Mouse (Mus musculus): ENCODE data around the gene Pfkm. TPM values are rescaled to one million over a fixed set of nuclear protein-coding genes. Genes with fewer than 3 reads are reported as not detected.

The Pfkm gene
- total and polyA plus RNA-seq, 3 experiments, result 33.5 to 73.6 (median 46.1) TPM

GRCm38 (mm10) chr15:98136871-98137270 lies 44.5 kb downstream of the Pfkm start:
- DNase-seq, result no peak

GRCm38 (mm10) chr15:98139763-98140162 lies 47.4 kb downstream of the Pfkm start:
- no peak for DNase-seq

GRCm38 (mm10) chr15:98140809-98141208 lies 48.4 kb downstream of the Pfkm start:
- no peak for DNase-seq

GRCm38 (mm10) chr15:98142515-98142914 lies 50.1 kb downstream of the Pfkm start:
- no peak for DNase-seq

GRCm38 (mm10) chr15:98144861-98145507 lies 52.6 kb downstream of the Pfkm start:
- no peak for DNase-seq

- peak; percentile 95 for DNase-seq
Measured at GRCm38 (mm10) chr15:98145559-98146181, 53.3 kb downstream of the Pfkm start.

GRCm38 (mm10) chr15:98148356-98148755 lies 56.0 kb downstream of the Pfkm start:
- no peak for DNase-seq

- no peak for DNase-seq
Measured at GRCm38 (mm10) chr15:98149166-98149602, 56.8 kb downstream of the Pfkm start.

- no peak for DNase-seq
Measured at GRCm38 (mm10) chr15:98152916-98153315, 60.5 kb downstream of the Pfkm start.

- DNase-seq, result no peak
Measured at GRCm38 (mm10) chr15:98153625-98154024, 61.2 kb downstream of the Pfkm start.

GRCm38 (mm10) chr15:98154146-98154545 lies 61.8 kb downstream of the Pfkm start:
- no peak for DNase-seq

GRCm38 (mm10) chr15:98154631-98155030 lies 62.2 kb downstream of the Pfkm start:
- no peak for DNase-seq

- DNase-seq, result no peak
Measured at GRCm38 (mm10) chr15:98155272-98155671, 62.9 kb downstream of the Pfkm start.

- peak; percentile 61 for DNase-seq
Measured at GRCm38 (mm10) chr15:98155944-98156343, 63.6 kb downstream of the Pfkm start.

GRCm38 (mm10) chr15:98157253-98157652 lies 64.9 kb downstream of the Pfkm start:
- DNase-seq, result no peak

GRCm38 (mm10) chr15:98161026-98161805 lies 68.8 kb downstream of the Pfkm start:
- no peak for DNase-seq

- no peak for DNase-seq
Measured at GRCm38 (mm10) chr15:98162561-98162960, 70.2 kb downstream of the Pfkm start.

GRCm38 (mm10) chr15:98165525-98165924 lies 73.1 kb downstream of the Pfkm start, which contains the start of gene Asb8:
TSS of gene Asb8 (minus strand) at chr15:98165625.
- DNase-seq, result no peak

GRCm38 (mm10) chr15:98166963-98167644 lies 74.7 kb downstream of the Pfkm start, which contains the start of gene Ccdc184:
TSS of gene Ccdc184 (plus strand) at chr15:98167158.
- no peak for DNase-seq

- peak; percentile 82 for DNase-seq
Measured at GRCm38 (mm10) chr15:98167645-98168621, 75.5 kb downstream of the Pfkm start.

GRCm38 (mm10) chr15:98168622-98169004 lies 76.2 kb downstream of the Pfkm start:
- no peak for DNase-seq
